Mouse (Mus musculus): Measurements from ENCODE around the gene Zfp202. TPM values are rescaled to one million over a fixed set of nuclear protein-coding genes. Genes with fewer than 3 reads are reported as not detected.
"Not testable (repeated sequence)": the region's sequence is repeated elsewhere in the genome, so short reads cannot be mapped to it uniquely, and the experiment has no call there.

Gene Zfp202
- 10.3 and 10.9 TPM in 2 replicates for polyA plus RNA-seq (2015; fragmentation: Nextera tagmentation; extraction: Ambion mirVana)

GRCm38 (mm10) chr9:40192098-40193038 is at the start of gene Zfp202:
Zfp202 (plus strand) TSS chr9:40192316.
- peak; percentile 98 for ATAC-seq (ENCODE audit: low FRiP score, low read depth)
- under 1% methylated on average over 56 of the region's 63 CpGs for WGBS
- Histone ChIP-seq H3K27me3 (no peaks in the 10 kb centered on the region), H3K4me3 (peak within 1 kb of the TSS; percentile 76), H3K4me2 (peak within 1 kb of the TSS; percentile 71), H3K36me3 (no peaks in the 10 kb centered on the region), H3K4me1 (replicated peaks) (peaks cover 21% of the 10 kb centered on the region), H3K27ac (replicated peaks) (peak within 1 kb of the TSS; percentile 78), H3K9me3 (no peaks in the 10 kb centered on the region), H3K9ac (peak within 1 kb of the TSS; percentile 73)

GRCm38 (mm10) chr9:40155118-40155644 is 36.9 kb upstream of the Zfp202 start:
- no peaks in the 10 kb centered on the region for H3K9me3 ChIP-seq
- no peak overlapping the region for H3K9ac ChIP-seq
- no peak overlapping the region for H3K27ac ChIP-seq (replicated peaks)
- 74% methylated on average over 4 of the region's 4 CpGs for WGBS
- H3K4me1 ChIP-seq (replicated peaks) = no peaks in the 10 kb centered on the region
- no peak overlapping the region for H3K4me3 ChIP-seq
- H3K36me3 ChIP-seq = no peaks in the 10 kb centered on the region
- H3K27me3 ChIP-seq = no peaks in the 10 kb centered on the region
- no peak overlapping the region for H3K4me2 ChIP-seq
- ATAC-seq (ENCODE audit: low FRiP score, low read depth) = no peak

GRCm38 (mm10) chr9:40166446-40166845 is 25.7 kb upstream of the Zfp202 start:
- H3K4me3 ChIP-seq = no peak overlapping the region
- whole genome bisulfite sequencing = 96% methylated on average over 1 of the region's 1 CpGs

GRCm38 (mm10) chr9:40177017-40177416 is 15.1 kb upstream of the Zfp202 start:
- WGBS = 79% methylated on average over 6 of the region's 6 CpGs
- H3K9ac ChIP-seq = no peak overlapping the region
- H3K27me3 ChIP-seq = no peaks in the 10 kb centered on the region
- no peaks in the 10 kb centered on the region for H3K4me1 ChIP-seq (replicated peaks)
- no peaks in the 10 kb centered on the region for H3K9me3 ChIP-seq
- H3K4me2 ChIP-seq = no peak overlapping the region
- ATAC-seq (ENCODE audit: low FRiP score, low read depth) = no peak
- H3K4me3 ChIP-seq = no peak overlapping the region
- no peaks in the 10 kb centered on the region for H3K36me3 ChIP-seq
- H3K27ac ChIP-seq (replicated peaks) = no peak overlapping the region

More at GRCm38 (mm10) chr9:40166446-40166845, 25.7 kb upstream of the Zfp202 start:
- H3K27me3 ChIP-seq = no peaks in the 10 kb centered on the region
- no peaks in the 10 kb centered on the region for H3K4me1 ChIP-seq (replicated peaks)
- no peak overlapping the region for H3K27ac ChIP-seq (replicated peaks)
- no peak overlapping the region for H3K4me2 ChIP-seq
- no peaks in the 10 kb centered on the region for H3K9me3 ChIP-seq
- no peaks in the 10 kb centered on the region for H3K36me3 ChIP-seq
- no peak for ATAC-seq (ENCODE audit: low FRiP score, low read depth)
- H3K9ac ChIP-seq = no peak overlapping the region

GRCm38 (mm10) chr9:40180620-40181019 is 11.5 kb upstream of the Zfp202 start, which contains the start of gene Olfr986:
Olfr986 (plus strand) TSS chr9:40180920.
- no peaks in the 10 kb centered on the region for H3K36me3 ChIP-seq
- no peaks in the 10 kb centered on the region for H3K4me1 ChIP-seq (replicated peaks)
- no peaks in the 10 kb centered on the region for H3K27me3 ChIP-seq
- ATAC-seq (ENCODE audit: low FRiP score, low read depth) = no peak
- 92% methylated on average over 5 of the region's 5 CpGs for WGBS
- no peak within 1 kb of the TSS for H3K9ac ChIP-seq
- no peaks in the 10 kb centered on the region for H3K9me3 ChIP-seq
- no peak within 1 kb of the TSS for H3K4me2 ChIP-seq
- no peak within 1 kb of the TSS for H3K4me3 ChIP-seq
- no peak within 1 kb of the TSS for H3K27ac ChIP-seq (replicated peaks)

GRCm38 (mm10) chr9:40185166-40185565 is 7.0 kb upstream of the Zfp202 start:
- WGBS = 67% methylated on average over 2 of the region's 2 CpGs
- ATAC-seq (ENCODE audit: low FRiP score, low read depth); H3K27ac ChIP-seq (replicated peaks); H3K36me3 ChIP-seq; H3K9ac ChIP-seq; H3K4me1 ChIP-seq (replicated peaks); H3K9me3 ChIP-seq; H3K27me3 ChIP-seq; H3K4me2 ChIP-seq; H3K4me3 ChIP-seq: not testable (repeated sequence)

DNA sequence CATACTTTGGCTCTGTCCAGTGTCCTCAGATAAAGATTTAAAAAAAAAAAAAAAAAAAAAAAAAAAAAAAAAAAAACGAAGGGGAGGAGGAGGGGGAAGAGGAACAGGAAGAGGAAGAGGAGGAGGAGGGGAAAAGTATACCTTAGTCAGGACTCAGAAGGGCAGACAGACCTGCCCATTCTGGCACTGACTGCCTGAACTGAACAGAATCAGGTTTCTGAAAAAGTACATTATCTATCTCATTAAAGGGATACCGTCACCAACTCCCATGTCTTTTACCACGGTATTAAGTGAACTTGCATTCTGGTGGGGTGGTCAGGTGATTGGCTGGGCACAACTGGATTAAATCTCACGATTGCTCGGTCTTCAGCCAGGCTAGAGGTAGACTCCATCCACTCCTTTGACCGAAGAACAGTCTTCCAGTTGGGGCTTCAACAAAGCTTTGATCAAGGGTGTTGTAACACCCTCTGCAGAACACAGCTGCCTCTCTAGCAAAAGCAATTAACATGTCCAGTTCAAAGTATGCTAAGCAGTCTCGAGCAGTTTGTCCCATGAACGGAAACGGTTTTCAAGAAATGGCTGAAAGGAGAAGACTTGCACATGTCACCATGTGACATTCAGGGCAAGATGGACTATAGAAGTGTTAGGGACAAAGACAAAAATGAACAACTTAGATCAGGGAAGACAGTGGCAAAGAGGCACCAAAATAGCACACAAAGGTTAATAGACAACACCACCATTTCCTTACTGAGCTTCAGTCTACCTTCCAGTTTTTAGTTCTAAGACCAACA is 835 bp upstream of the Zfp202 start:
- no peaks in the 10 kb centered on the region for H3K9me3 ChIP-seq
- H3K36me3 ChIP-seq = no peaks in the 10 kb centered on the region
- WGBS = 89% methylated on average over 9 of the region's 9 CpGs
- no peaks in the 10 kb centered on the region for H3K27me3 ChIP-seq
- H3K27ac ChIP-seq (replicated peaks) = peak overlapping the region; percentile 78
- H3K9ac ChIP-seq = peak overlapping the region; percentile 73; the same call in 1 of the 2 replicates
- ATAC-seq (ENCODE audit: low FRiP score, low read depth) = no peak
- peak overlapping the region; percentile 71 for H3K4me2 ChIP-seq
- peaks cover 21% of the 10 kb centered on the region for H3K4me1 ChIP-seq (replicated peaks)
- peak overlapping the region; percentile 76 for H3K4me3 ChIP-seq

DNA sequence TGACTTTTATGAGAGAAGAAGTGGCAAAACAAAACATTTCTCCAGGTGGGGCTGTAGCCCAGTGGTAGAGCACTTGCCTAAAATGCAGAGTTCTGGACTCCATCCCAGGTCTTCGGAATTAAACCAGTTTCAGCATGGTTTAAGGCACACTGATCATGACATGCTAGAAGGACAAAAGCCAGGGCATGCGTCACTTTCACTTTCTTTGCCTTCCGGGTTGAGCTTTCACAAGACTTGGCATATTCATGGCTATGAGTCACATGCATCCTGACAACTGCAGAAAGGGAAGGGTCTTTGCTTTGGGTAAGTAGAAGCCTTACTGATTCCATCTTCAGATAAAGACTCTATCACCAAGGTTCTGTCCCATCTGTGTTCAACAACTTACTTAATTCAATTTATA is 3.9 kb downstream of the Zfp202 start:
- no peak overlapping the region for H3K9ac ChIP-seq
- peaks cover 21% of the 10 kb centered on the region for H3K4me1 ChIP-seq (replicated peaks)
- no peak overlapping the region for H3K27ac ChIP-seq (replicated peaks)
- H3K4me3 ChIP-seq = no peak overlapping the region
- no peaks in the 10 kb centered on the region for H3K27me3 ChIP-seq
- H3K4me2 ChIP-seq = no peak overlapping the region
- WGBS = 84% methylated on average over 3 of the region's 3 CpGs
- no peaks in the 10 kb centered on the region for H3K9me3 ChIP-seq
- no peaks in the 10 kb centered on the region; the same call in 1 of the 2 replicates for H3K36me3 ChIP-seq
- no peak for ATAC-seq (ENCODE audit: low FRiP score, low read depth)

GRCm38 (mm10) chr9:40206546-40206950 is 14.4 kb downstream of the Zfp202 start:
- no peak overlapping the region for H3K4me3 ChIP-seq
- H3K4me1 ChIP-seq (replicated peaks) = no peaks in the 10 kb centered on the region
- H3K27ac ChIP-seq (replicated peaks) = no peak overlapping the region
- H3K9me3 ChIP-seq = no peaks in the 10 kb centered on the region
- no peaks in the 10 kb centered on the region for H3K27me3 ChIP-seq
- no peak overlapping the region for H3K4me2 ChIP-seq
- peaks cover 50% of the 10 kb centered on the region for H3K36me3 ChIP-seq
- ATAC-seq (ENCODE audit: low FRiP score, low read depth) = no peak
- 79% methylated on average over 5 of the region's 5 CpGs for WGBS
- no peak overlapping the region for H3K9ac ChIP-seq

GRCm38 (mm10) chr9:40210744-40211143 is 18.6 kb downstream of the Zfp202 start:
- Histone ChIP-seq H3K4me2 (no peak overlapping the region), H3K36me3 (peaks cover 62% of the 10 kb centered on the region), H3K4me1 (replicated peaks) (no peaks in the 10 kb centered on the region), H3K4me3 (no peak overlapping the region), H3K9ac (no peak overlapping the region), H3K9me3 (no peaks in the 10 kb centered on the region), H3K27me3 (no peaks in the 10 kb centered on the region), H3K27ac (replicated peaks) (no peak overlapping the region)
- ATAC-seq (ENCODE audit: low FRiP score, low read depth) = no peak
- 89% methylated on average over 2 of the region's 2 CpGs for WGBS

DNA sequence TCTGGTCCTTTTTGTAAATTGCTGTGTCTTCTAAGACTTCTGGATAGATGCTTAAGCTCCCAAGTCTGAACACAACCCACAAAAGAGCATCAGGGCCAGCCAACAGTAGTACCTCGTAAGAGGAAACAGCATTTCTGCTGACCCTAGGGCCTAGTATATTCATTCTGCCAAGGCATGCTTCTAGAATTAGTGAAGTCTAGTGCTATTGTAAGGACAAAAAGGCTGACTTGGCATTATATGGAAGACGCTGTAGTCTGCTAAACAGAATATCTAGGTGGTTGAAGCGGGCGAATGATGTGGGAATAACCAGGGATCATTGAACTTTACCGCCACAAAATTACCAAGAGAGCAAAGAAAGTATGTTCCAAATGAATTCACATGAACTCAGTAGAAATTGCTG is 21.9 kb downstream of the Zfp202 start:
- Histone ChIP-seq H3K9ac (no peak overlapping the region), H3K4me3 (no peak overlapping the region), H3K36me3 (peaks cover 42% of the 10 kb centered on the region), H3K27me3 (no peaks in the 10 kb centered on the region), H3K4me2 (no peak overlapping the region), H3K27ac (replicated peaks) (no peak overlapping the region), H3K4me1 (replicated peaks) (no peaks in the 10 kb centered on the region), H3K9me3 (no peaks in the 10 kb centered on the region)
- ATAC-seq (ENCODE audit: low FRiP score, low read depth) = no peak
- 92% methylated on average over 5 of the region's 5 CpGs for WGBS

- Histone ChIP-seq H3K9ac (no peak overlapping the region), H3K4me2 (no peak overlapping the region), H3K36me3 (peaks cover 16% of the 10 kb centered on the region), H3K27ac (replicated peaks) (no peak overlapping the region), H3K9me3 (no peaks in the 10 kb centered on the region), H3K27me3 (no peaks in the 10 kb centered on the region), H3K4me1 (replicated peaks) (no peaks in the 10 kb centered on the region), H3K4me3 (no peak overlapping the region)
- no peak for ATAC-seq (ENCODE audit: low FRiP score, low read depth)
- WGBS = 73% methylated on average over 4 of the region's 4 CpGs
These were observed 24.5 kb downstream of the Zfp202 start for GRCm38 (mm10) chr9:40216651-40217050.

Measured in hindbrain, embryonic 15.5 days (tissue).